Mouse (Mus musculus): Measurements from ENCODE around the gene Cbarp. TPM values are rescaled to one million over a fixed set of nuclear protein-coding genes. Genes with fewer than 3 reads are reported as not detected.
"Not testable (repeated sequence)": the region's sequence is repeated elsewhere in the genome, so short reads cannot be mapped to it uniquely, and the experiment has no call there.

The Cbarp gene
- total and polyA plus RNA-seq, 3 experiments, result 0.19 to 2.4 (median 2.3) TPM

DNA sequence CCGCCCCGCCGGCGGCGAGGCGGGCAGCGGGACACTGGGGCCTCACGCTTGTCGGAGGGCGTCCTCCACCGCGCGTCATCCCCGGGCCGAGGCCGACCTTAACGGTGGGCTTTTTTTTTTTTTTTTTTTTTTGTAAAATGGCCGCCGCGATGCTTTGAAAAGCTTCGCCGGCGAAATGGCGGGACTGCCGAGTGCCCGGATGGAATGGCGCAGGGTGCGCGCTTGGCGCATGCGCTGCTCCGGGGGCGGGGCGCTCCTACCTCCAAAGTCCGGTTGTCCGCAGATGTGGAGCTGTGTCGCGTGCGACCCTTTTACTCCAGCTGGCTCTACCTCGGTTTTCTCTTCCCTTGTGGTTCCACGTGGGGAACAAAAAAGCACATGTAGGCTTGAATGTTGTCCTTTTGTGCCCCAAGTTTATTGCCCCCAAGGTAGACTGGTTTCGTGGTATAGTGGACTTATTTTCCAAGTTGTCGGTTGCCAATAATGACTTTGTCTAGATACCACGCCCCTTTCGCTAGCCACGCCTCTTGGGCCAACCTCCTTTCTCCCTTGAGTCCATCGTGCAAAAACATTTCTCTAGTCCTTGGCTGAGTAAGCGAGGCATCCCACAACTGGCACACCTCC lies 27.5 kb upstream of the Cbarp start (continued):
- 0 out of 2 replicates have a peak, but pooled peaks have one; percentile 71 for TF ChIP-seq RCOR1 (conservative IDR thresholded peaks at IDR 0.05; ENCODE audit: low read depth, low read length)
- TF ChIP-seq UBTF (IDR thresholded peaks at IDR 0.05; ENCODE audit: low read depth, low read length), result 0 out of 2 replicates have a peak, but pooled peaks have one; percentile 61
- TF ChIP-seq GABPA (IDR thresholded peaks at IDR 0.05; ENCODE audit: insufficient replicate concordance, low read depth, low read length), result no peak
- TF ChIP-seq MXI1 (IDR thresholded peaks at IDR 0.05; ENCODE audit: low read depth, low read length), result peak; percentile 94
- TF ChIP-seq JUN (IDR thresholded peaks at IDR 0.05; ENCODE audit: insufficient read depth, low read depth, low read length), result no peak
- peak; percentile 89 for TF ChIP-seq ZNF384 (IDR thresholded peaks at IDR 0.05; ENCODE audit: low read depth, low read length)

DNA sequence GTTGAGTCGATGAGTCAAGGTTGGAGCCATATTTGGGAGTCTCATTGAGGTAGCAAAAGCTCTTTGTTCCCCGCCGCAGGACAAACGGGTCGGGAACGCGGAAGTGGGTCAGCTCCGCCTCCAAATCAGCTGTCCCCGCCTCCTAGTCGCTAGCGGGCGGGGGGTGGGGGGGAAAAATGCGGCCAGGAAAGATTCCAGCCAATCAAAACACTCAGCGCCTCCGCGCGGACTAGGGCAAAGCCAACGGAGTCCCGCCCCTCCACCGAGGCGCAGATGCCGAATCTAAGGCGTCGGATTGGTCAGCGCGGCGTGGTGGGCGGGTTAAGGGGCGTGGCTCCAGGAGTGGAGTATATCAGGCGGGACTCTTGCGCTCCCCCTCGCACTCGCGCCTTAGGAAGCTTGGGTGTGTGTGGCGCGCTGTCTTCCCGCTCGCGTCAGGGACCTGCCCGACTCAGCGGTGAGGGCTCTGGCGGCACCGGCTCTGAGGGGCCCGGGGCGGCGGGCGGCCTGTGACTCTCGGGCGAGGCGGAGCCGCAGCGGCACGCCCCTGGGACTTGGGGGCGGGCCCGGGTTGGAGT lies 26.9 kb upstream of the Cbarp start:
- peaks cover 25 to 31% of the 10 kb centered on the region in 2 experiments for H3K36me3 ChIP-seq (replicated peaks in 1 of 2; ENCODE audit: control insufficient read depth in 1 of 2, insufficient read depth in 1 of 2, low read length in 1 of 2)
- peak overlapping the region; percentile 81 for H3K27ac ChIP-seq (ENCODE audit: insufficient read depth, low read depth)
- H3K27me3 ChIP-seq (replicated peaks), result no peaks in the 10 kb centered on the region
- in situ Hi-C loops (cut with MboI; ENCODE audit: low pct_ligation_motif_present, low pct_unique_long_range_greater_than_20kb, low sequenced_read_pairs), result no loop called here
- no peak for TF ChIP-seq UBTF (IDR thresholded peaks at IDR 0.05; ENCODE audit: low read depth, low read length)
- TF ChIP-seq USF2 (conservative IDR thresholded peaks at IDR 0.05; ENCODE audit: low read depth, low read length), result no peak
- peak; percentile 98 for TF ChIP-seq ZMIZ1 (IDR thresholded peaks at IDR 0.05; ENCODE audit: low read depth, low read length)
- TF ChIP-seq NELFE (IDR thresholded peaks at IDR 0.05; ENCODE audit: low read depth, low read length), result peak; percentile 99
- TF ChIP-seq ELF1 (IDR thresholded peaks at IDR 0.05; ENCODE audit: low read depth, low read length), result peak; percentile 99
- TF ChIP-seq TBP (conservative IDR thresholded peaks at IDR 0.05; ENCODE audit: low read depth, low read length), result peak; percentile 95
- peak; percentile 48; the same call in 1 of the 2 replicates for TF ChIP-seq HCFC1 (IDR thresholded peaks at IDR 0.05; ENCODE audit: low read depth, low read length)
- TF ChIP-seq NRF1 (IDR thresholded peaks at IDR 0.05; ENCODE audit: low read depth, low read length), result no peak
- TF ChIP-seq E2F4 (IDR thresholded peaks at IDR 0.05; ENCODE audit: insufficient replicate concordance, low read depth, low read length), result no peak; the same call in 1 of the 2 replicates
- TF ChIP-seq ETS1 (conservative IDR thresholded peaks at IDR 0.05; ENCODE audit: low read depth, low read length), result no peak
- no peak for TF ChIP-seq RAD21 (IDR thresholded peaks at IDR 0.05; ENCODE audit: low read depth, low read length)
- peak; percentile 99 for TF ChIP-seq POLR2AphosphoS2 (IDR thresholded peaks at IDR 0.05; ENCODE audit: low read depth, low read length)
- TF ChIP-seq CHD2 (IDR thresholded peaks at IDR 0.05; ENCODE audit: low read length), result 0 out of 2 replicates have a peak, but pooled peaks have one; percentile 34
- no peak for TF ChIP-seq ZC3H11A (IDR thresholded peaks at IDR 0.05; ENCODE audit: low read depth, low read length)
- peak; percentile 39; the same call in 1 of the 2 replicates for TF ChIP-seq MAZ (IDR thresholded peaks at IDR 0.05; ENCODE audit: low read depth, low read length)
- TF ChIP-seq SIN3A (IDR thresholded peaks at IDR 0.05; ENCODE audit: low read length), result no peak
- no peak for TF ChIP-seq RCOR1 (conservative IDR thresholded peaks at IDR 0.05; ENCODE audit: low read depth, low read length)
- TF ChIP-seq ZNF384 (IDR thresholded peaks at IDR 0.05; ENCODE audit: low read depth, low read length), result no peak
- no peak for TF ChIP-seq MYC (IDR thresholded peaks at IDR 0.05; ENCODE audit: low read depth, low read length)
- peak; percentile 59; the same call in 1 of the 2 replicates for TF ChIP-seq TCF12 (IDR thresholded peaks at IDR 0.05; ENCODE audit: low read depth, low read length)
- peak; percentile 100 for TF ChIP-seq POLR2A (IDR thresholded peaks at IDR 0.05; ENCODE audit: low read depth, low read length)
- TF ChIP-seq MAX (IDR thresholded peaks at IDR 0.05; ENCODE audit: low read length), result no peak
- H3K79me2 ChIP-seq (replicated peaks; ENCODE audit: control insufficient read depth, extremely low read depth, insufficient read depth, poor library complexity, severe bottlenecking), result peaks cover 16% of the 10 kb centered on the region
- H3K9ac ChIP-seq (ENCODE audit: insufficient read depth, low read depth), result peak overlapping the region; percentile 86
- dilution Hi-C loops (cut with MboI; ENCODE audit: extremely low pct_ligation_motif_present, extremely low pct_unique_long_range_greater_than_20kb, low sequenced_read_pairs), result no loop called here
- peak; percentile 98 for DNase-seq (ENCODE audit: extremely low read depth)
- H3K4me3 ChIP-seq (replicated peaks in 1 of 3; ENCODE audit: low read depth in 2 of 3, low read length in 2 of 3, poor library complexity in 1 of 3), result peak overlapping the region; percentile 63 to 67 (median 66)
- H3K4me2 ChIP-seq (ENCODE audit: insufficient read depth, low read depth, poor library complexity, severe bottlenecking), result peak overlapping the region; percentile 83; the same call in 1 of the 2 replicates
- peaks cover 16 to 62% of the 10 kb centered on the region in 2 experiments for H3K4me1 ChIP-seq (ENCODE audit: control insufficient read depth in 1 of 2, insufficient read depth in 2 of 2)
- no peaks in the 10 kb centered on the region for H3K9me3 ChIP-seq (replicated peaks; ENCODE audit: low read length)

DNA sequence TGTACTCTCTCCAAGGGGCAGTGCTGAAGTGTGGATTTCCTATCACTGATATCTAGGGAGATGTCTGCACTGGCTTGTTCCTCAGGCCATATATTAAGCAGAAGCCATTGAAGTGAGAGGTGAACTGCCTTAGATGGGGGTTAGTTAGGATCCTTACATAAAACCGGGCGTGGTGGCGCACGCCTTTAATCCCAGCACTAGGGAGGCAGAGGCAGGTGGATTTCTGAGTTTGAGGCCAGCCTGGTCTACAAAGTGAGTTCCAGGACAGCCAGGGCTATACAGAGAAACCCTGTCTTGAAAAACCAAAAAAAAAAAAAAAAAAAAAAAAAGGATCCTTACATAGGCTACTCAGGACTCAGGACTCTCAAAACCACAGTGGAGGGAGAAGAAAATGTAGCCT lies 25.5 kb upstream of the Cbarp start:
- Histone ChIP-seq H3K27ac (ENCODE audit: insufficient read depth, low read depth) (peak overlapping the region; percentile 59), H3K4me3 (replicated peaks in 1 of 3; ENCODE audit: low read depth in 2 of 3, low read length in 2 of 3, poor library complexity in 1 of 3) (peak overlapping the region in 2 of 3 experiments; percentile 31 to 39), H3K9ac (ENCODE audit: insufficient read depth, low read depth) (peak overlapping the region; percentile 68)

More for the DNA sequence above, 25.5 kb upstream of the Cbarp start:
- H3K79me2 ChIP-seq (replicated peaks; ENCODE audit: control insufficient read depth, extremely low read depth, insufficient read depth, poor library complexity, severe bottlenecking), result peaks cover 16% of the 10 kb centered on the region
- H3K27me3 ChIP-seq (replicated peaks); H3K9me3 ChIP-seq (replicated peaks; ENCODE audit: low read length); DNase-seq (ENCODE audit: extremely low read depth); in situ Hi-C loops (cut with MboI; ENCODE audit: low pct_ligation_motif_present, low pct_unique_long_range_greater_than_20kb, low sequenced_read_pairs); dilution Hi-C loops (cut with MboI; ENCODE audit: extremely low pct_ligation_motif_present, extremely low pct_unique_long_range_greater_than_20kb, low sequenced_read_pairs): not testable (repeated sequence)
- peak overlapping the region; percentile 95 for H3K4me2 ChIP-seq (ENCODE audit: insufficient read depth, low read depth, poor library complexity, severe bottlenecking)
- peaks cover 13 to 18% of the 10 kb centered on the region in 2 experiments for H3K36me3 ChIP-seq (replicated peaks in 1 of 2; ENCODE audit: control insufficient read depth in 1 of 2, insufficient read depth in 1 of 2, low read length in 1 of 2)
- peaks cover 20 to 64% of the 10 kb centered on the region in 2 experiments for H3K4me1 ChIP-seq (ENCODE audit: control insufficient read depth in 1 of 2, insufficient read depth in 2 of 2)
